Mouse (Mus musculus) urinary bladder, postnatal 4 days (tissue): ENCODE data around the gene Morn1.

Experiments used
- DNase-seq, 2 experiments: peaks; one replicate each; pipeline ENCODE4 v3.0.0; 2021 to 2022; ENCODE audit warnings: low spot score in 2 of 2

Gene Morn1

DNA sequence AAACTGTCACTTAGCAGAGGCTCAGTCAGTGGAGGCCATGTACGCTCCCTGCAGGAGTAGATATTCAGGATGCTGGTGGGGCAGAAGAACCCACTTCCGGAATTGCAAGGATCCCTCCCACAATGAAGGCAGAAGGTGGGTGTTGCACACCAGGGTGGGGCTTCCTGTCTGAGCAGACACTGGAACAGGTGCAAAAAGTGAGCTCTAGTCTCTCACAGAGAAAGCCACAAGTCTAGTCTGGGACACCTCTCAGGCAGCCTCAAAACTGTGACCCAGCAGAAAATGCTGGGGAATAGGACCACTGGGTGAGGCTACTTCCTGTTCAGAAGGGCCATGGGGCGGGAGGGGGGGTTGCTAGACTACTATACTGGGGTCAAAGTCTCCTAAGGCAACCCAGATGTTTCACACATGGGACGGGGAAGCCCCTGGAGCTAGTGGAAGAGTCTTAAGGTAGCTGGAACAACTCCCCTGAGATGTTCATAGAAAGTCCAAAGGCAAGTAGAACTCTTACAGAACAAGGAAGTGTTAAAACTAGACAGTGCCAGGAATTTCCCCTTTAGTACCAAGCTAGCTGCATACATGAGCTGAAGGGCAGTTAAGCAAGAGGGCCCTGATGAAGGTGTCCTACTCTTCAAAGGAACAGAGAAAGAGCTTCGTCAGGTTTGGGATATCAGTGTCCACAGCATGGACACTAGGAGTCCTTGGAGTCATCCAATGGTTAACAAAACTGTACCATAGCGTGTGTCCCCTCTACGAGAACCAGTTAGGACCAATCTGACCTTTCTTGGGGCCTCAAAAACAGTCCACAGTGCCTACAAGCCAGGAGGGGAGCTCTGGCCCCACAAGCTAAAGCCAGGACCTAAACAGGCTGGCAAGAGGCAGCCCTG lies 76.3 kb downstream of the Morn1 start:
- DNase-seq: no peak

DNA sequence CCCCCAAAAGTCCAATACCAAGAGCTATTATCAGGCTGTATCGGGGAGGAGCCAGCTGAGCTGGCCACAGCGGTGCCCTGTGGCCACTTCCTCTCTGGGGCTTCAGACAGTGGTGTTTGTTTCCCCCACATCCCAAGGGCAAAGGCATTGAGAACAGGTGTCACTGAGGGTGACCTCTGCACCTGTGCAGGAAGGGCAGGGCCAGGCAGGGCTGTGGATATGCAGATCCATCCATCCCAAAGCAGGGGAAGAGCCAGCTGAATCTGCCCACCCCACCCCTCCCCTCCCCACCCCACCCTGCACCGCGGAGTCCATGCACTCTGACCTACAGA lies 76.9 kb downstream of the Morn1 start:
- DNase-seq: no peak

DNA sequence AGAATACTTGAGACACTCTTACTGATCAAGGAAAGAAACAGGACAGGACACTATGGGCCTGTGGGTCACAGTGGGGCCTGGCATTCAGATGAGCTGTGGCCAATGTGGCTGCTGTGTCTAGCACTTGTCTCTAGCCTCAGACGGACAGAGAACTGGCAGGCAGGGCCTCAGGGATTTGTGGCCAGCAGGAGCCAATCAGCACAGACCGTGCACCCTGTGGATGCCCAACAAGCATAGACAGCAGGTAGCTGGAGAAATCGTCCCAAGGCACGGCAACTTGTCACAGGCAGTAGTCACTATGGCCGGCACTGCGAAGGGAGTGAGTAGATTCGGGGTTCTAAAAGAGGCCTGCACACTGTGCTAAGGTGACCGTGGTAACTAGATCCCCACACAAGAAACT lies 77.3 kb downstream of the Morn1 start:
- DNase-seq: no peak

DNA sequence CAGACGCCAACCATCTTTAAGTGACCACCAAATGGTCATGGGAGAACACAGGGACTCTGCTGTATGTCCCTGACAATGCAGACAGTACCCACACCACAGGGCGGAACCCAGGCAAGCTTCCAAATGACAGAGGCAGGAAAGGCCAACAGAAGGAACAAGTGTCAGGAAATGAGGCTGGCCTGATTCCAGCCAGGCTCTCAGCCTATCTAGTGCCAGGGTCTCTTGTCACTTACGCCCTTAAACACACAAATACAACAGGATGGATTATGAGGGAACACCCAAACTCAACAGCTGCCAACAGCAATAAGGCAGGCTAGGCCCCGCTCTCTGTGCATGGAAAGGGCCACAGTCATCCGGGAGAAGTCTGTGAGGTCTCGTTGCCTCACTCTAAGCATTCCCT lies 78.2 kb downstream of the Morn1 start:
- DNase-seq: no peak

DNA sequence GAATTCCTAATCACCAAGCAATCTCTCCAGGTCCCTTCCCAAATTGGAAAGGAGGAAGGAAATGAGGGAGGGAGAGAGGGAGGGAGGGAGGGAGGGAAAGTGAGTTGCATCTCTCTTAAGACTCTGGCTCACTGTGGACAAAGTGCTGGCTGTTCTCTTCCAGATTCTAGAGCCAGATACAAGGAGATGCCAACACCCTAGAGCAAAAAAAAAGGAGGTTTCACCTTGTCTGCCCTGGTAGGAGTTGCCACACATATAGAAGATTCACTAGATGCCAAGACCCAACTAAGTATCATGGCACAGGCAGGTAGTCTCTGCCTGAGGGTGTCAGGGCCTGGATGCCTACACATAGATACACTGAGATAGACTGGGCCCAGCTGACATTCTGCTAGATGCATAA lies 79.5 kb downstream of the Morn1 start:
- no peak for DNase-seq

DNA sequence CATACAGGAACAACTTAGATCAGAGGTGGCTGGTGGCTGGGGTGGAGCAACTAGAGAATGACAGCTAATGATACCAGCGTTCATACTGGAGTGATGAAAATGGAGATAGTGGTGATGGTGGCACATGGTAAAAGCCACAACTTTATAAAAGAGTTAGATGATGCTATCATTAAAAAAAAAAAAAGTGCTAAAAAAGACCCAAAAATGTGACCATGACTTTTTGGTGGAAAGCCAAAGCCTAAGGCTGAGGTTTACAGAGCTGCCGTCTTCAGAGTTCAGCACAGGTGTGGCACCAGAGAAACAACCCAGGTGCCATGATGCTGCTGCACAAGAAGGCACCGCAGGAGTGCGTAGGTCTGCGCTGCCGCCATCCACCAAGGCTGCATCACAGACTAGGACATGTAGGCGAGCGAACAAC lies 82.5 kb downstream of the Morn1 start:
- DNase-seq: no peak

DNA sequence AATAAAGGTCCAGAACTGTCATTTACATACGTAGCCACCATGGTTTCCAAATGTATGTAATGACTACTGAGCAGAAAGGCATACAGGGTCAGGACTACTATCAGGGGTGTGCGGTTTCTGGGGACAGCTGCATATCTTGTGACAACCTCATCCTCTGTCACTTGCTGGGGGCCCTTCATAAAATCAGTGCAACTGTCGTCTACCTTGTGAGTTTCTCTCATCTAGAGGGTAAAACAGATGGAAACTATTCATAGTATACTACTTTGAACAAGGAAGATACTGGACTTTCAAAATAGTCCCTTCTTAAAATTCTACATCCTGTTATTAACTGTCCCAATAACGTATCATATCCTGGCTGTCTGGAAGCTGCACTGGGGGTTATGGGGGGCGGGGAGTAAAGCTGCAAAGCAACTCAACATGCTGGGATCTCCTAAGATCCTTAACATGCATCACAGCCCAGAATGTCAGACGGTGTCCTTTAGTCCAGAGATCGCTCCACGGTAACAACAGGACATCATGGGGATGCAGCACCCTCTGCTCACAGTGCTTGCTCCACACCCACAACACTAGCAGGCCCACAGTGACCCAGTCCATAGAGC lies 84.3 kb downstream of the Morn1 start:
- DNase-seq: no peak

DNA sequence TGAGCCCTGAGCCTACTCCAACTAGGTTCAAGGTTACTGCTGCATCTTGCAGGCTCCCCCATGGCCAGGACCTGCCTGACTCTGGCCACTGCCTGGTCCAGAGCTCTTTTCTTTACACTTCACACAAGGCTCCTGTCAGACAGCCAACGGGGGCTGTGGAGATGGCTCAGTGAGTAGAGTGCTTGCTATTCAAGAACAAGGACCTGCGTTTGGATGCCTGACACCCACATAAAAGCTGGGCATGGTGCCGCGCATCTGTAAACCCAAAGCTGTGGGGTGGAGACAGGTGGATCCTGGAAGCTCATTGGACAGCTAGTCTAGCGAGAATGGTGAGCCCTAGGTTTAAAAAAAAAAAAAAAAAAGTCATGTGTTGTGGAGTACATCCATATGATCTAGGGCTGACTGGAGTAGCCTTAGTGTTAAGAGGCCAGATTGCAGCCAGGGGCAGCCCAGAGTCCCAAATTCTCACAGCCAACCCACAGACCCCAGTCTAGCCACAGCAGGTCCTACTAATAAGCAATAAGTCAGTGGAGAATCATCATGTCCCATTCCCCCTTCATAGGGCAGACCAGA lies 85.7 kb downstream of the Morn1 start:
- DNase-seq: no peak

DNA sequence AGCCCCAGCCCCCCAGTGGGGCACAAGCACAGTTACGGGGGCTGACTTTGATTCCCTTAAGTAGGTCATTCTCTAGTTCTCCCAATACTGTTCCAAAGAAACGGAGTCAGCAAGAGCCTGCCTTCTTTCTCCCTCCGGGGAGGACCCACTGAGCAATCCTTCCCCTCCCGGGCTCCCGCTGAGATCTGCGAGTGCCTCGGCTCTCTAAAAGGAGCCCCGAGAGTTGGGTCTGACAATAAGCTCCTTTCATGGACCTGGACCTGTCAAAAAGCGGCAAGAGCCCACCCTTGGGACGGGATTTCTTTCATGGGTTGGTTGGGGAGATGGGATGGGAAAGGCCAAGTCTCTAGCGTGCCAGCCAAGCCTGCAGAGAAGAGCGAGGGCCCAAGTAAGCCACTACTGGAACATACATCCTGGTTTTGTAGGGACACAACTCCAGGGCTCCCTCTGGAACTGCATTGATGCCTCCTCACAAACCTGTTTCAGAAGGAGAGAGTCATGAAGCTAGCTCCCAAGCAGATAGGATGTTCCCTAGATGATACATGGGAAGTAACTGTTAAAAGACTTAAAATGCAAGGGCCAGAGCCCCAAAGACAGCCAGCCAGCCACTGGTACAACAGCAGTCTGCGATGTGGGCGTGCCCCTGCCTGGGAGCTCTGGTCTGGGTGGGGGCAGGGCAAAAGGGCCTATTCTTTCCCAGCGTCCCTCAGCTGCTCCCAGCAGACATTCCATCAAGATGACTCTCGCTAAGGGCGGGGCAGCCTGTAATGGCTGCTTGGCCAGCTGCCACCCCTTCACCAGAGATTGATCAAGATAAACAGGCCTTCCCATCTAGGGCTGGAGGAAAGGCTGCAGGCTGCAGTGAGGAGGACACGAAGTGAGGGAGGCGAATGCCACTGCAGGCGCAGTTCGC lies 86.8 kb downstream of the Morn1 start:
- DNase-seq: peak; percentile 93 to 96

DNA sequence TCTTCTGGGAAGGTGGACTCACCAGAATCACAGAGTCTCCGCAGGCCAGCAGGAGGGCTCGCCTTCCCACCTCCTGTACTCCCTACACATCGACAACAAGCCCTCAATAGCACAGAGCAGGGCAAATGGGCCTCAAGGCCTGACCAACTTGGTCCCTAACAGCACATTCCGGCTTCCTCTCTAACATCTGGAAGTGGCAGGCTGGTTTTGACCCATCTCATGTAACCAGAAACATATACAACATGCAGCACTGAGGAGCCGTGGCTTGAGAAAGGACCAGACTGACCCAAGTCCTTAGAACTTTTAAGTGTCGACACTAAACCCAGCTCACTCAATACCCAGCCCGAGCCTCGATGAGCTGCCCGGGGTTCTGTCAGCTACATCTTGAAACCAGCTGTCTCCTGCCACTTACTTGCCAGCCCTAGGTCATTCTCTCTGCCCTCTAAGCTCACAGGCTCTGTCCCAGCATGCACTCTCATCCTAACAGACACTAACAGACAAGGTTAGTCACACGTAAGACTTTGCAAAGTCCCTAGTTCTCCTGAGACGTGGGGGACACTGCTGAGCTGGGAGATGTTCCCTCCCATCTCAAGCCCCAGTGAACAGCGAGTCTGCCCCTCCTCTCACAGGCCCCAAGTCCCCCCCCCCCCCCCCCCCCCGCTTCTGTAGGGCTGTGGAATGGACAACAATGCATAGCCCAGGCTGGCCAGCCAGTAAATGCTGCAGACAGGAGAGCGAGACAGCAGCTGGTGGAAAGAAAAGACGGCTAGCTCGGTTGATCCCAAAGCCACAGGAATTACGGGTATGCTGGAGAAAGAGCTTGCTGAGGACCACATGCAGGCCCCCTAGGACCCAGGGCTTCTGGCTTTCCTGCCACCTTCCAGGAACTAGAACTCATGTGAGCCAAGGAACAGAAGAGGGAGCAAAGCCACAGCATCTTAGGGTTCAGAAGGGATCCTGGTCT lies 87.7 kb downstream of the Morn1 start:
- no peak for DNase-seq

DNA sequence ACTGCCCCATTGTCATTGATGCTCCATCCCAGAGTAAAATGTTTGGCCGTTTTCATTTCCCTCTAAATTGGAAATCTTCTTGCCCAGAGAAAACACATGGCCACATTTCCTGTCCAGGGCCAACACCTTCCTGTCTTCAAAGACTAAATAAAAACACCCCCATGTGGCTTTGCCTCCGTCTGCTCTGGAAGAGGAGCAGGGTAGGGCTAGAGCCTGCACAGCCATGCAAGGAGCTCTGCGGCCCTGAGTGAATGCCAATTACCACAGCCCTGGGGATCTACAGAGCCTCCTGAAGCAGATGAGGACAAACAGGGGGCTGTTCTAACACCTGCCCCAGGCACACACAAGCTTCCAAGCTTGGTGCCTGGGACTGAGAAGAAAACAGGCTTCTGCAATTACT lies 89.8 kb downstream of the Morn1 start:
- DNase-seq: no peak

DNA sequence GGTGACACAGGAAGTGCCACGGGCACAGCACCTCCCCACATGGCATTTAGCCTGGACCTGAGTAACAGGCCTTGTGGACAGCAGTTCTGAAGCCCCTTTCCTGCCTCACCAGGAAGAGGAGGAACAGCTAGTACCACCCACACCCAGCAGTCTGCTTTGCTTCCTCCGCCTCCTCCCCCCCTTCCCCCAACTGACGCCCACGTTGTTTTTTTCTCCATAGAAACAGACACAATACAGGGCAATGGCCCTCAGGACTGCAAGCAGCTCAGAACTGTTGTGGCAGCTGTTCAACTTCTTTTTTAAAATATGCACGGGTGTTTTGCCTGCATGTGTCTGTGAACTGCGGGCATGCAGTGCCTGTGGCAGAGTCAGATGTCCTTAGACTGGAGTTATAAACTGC lies 91.9 kb downstream of the Morn1 start:
- DNase-seq: peak in 1 of 2 experiments; percentile 60

DNA sequence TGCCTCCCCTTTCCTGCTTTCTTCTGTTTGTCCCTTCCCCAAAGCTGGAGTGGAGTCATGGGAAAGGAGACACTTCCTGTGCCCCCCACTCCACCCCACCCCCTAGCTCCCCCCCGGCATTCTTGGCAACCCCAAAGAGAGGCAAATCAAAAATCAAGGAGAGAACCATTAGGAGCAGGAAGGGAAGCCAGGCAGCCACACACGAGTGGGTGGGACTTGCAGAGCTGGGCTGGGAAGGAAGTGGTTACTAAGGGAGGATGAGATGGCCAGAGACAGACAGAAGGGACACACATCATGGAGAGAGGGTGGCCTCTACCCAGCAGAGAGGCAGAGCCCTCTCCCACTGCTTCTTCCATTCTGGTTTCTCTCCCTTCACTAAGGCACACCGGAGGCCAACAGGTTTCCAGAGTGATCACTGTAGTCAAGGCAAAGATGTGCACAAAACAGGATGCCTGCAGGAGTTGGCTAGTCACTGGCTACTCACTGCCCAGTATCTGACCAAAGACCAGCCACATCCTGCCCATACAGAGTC lies 92.7 kb downstream of the Morn1 start:
- no peak for DNase-seq

DNA sequence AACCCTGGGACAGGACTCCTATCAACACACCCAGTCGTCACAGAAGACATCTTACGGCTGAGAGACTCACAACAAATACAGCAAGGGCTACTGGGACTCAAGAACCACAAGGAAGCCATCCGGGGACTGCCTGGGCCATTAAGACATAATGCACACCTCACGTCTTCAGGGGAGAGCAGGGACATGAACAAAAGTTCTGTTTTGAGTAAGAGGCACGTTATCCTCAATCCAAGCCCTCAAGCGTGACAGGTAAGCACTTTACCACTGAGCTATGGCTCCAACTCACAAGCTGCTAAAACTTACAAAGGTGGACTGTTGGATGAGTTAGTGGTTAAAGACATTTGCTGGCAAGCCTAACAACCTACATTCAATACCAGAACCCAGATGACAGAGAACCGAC lies 96.8 kb downstream of the Morn1 start:
- no peak for DNase-seq

DNA sequence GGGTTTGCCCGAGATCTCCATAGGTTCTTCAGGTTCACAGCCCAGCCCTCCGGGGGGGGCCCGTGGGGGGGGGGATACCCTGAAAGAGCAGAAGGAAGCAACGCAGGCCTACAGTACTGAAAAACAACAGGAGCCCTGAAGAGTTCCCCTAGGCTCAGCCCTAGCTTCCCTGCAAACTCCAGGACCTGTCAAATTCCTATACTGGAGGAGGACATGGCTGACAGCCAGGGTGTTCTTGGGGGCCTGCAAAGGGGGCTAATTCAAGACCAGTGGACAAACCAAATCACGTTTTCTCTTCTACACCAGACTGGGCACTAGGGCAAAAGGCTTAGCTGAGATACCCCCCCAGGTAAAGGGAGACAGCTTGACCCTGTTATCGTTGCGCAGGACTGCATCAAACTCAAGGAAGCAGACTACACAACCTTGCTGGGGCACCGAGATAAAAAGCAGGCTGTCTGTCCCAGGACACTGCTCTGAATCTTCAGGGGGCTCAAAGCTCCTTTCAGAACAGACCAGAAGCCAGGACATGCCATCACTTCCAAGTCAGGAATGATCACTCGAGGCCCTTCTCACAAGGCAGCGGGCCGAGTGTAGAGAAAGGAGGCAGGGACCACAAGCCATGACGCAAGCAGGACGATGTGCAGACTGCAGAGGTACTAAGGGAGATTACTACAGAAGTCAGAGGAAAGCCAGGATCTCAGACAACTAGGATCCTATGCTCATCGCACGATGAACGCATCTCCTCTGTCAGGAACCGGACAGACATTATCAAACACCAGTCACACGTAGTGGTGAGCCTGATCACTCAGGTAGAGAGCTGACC lies 98.1 kb downstream of the Morn1 start:
- no peak for DNase-seq

DNA sequence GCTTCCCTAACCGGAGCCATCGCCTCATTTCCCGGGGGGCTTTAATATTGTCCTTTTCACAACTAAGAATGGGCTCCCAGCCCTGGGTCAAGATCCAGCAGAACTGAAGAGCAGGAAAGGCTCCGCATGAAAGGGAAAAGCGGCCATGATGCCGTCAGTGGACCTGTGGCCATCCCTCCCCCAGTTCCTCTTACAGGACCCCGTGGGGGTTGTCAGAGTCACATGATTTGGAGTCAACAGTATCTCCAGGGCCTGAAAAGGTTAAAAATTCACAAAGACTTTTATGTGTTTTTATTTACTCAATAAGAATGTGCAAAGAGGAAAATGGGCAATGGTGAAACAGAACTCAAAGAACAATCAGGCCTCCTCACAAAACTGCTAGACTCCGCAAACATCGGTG lies 99.5 kb downstream of the Morn1 start:
- DNase-seq: no peak

DNA sequence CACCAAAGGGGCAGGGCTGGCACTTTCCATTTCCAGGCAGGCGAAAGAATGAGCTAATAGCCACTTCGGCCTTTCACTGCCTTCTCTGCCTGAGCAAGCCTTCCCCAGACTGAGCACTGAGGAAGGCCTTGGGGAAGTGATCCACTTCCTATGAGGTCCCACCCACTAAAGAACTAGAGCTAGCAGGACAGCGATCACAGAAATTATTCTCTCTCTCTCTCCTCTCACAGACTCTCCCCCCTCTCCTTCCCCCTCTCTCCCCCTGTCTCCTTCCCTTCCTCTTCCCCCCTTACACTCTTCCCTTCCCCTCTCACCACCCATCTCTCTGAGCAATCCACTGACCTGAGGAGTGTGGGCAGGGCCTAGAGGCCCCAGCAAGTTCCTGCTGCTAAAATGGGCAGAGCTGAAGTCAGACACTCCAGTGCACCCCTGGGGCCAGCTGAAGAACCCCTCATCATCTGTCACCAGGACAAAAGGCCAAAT lies 100.9 kb downstream of the Morn1 start:
- no peak for DNase-seq

DNA sequence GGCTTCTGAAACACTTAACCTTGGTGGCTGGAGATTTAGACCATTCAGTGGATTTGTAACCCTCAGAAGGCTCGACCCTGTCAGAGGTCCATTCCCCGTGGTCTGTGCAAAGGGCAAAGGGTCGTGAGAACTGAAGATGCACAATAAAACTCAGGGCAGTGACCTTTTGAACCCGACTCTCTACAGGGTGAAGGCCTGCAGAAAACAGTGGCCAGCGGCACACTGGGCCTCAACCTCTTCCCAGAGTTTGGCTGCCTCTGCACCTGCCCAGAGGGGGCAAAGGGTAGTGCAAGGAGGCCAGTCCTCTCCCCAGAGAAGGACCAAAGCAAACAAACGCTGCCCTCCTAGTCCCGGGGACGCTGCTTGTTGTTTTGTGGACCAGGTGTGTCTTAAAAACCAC lies 102.0 kb downstream of the Morn1 start:
- DNase-seq: no peak

DNA sequence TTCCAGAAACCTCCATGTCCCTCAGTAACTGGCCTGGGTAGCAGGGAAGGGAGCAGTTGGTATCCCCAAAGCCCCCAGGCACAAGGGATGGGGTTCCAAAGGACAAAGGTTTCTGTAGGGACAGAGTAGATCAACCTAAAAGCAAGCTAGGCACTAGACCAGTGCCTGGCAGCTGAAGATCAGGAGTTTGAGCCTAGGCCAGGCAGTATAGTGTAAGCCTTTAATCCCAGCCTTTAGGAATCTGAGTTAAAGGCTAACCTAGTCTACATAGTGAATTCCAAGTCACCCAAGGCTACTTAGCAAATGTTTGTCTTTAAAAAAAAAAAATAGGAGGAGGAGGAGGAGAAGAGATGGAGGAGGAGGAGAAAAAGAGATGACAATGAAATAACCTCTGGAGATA lies 102.4 kb downstream of the Morn1 start:
- DNase-seq: no peak

DNA sequence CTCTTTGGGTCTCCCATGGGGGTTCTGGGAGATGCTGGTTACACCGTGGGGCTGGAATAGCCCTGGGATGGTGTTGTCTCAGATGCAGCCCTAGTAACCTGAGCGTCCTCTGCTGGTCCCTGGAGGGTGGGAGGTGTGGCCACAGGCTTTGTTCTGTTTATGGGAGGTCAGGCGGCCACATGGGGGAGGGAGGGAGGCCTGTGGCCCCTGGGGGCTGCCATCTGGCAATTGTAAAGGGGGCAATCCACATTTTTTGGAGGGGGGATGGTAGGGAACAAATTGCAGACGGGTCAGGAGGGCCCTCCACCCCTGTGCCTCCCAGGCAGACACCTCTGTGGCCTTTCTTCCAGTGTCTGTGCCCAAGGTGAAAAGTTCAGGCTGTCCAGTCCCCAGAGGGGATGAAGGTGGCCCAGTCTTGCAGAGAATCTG lies 103.3 kb downstream of the Morn1 start:
- DNase-seq: no peak
